Mouse (Mus musculus) heart, embryonic 13.5 days (tissue): ENCODE measurements at regions not wholly inside any gene's neighbourhood (a gene's known extent, or its start where the extent isn't known, plus 50 kb on each side); places are given as distances from the start of the nearest gene placed in this dataset.

Experiments
- ATAC-seq: fragments of 200-750 bp; cut with Nextera tagmentation; 2 replicates; pipeline ENCODE4 v1.8.0; 2017; ENCODE audit warnings: moderate TSS enrichment; ENCODE audit not compliant: insufficient number of reproducible peaks, low FRiP score, low TSS enrichment; ENCODE audit errors: extremely low read depth
- H3K27ac ChIP-seq: fragments of 300-500 bp; sonication (generic); replicated peaks from 2 replicates; pipeline ENCODE4 v1.5.1; 2015; ENCODE audit warnings: moderate library complexity, mild to moderate bottlenecking, inconsistent platforms
- H3K27me3 ChIP-seq: fragments of 300-500 bp; sonication (generic); replicated peaks from 2 replicates; pipeline ENCODE4 v1.6.1; 2015; ENCODE audit warnings: mild to moderate bottlenecking, inconsistent platforms
- H3K36me3 ChIP-seq: fragments of 300-500 bp; sonication (generic); 2 replicates; pipeline ENCODE4 v1.6.1; 2015; ENCODE audit warnings: mild to moderate bottlenecking, inconsistent platforms
- H3K4me1 ChIP-seq: fragments of 300-500 bp; sonication (generic); 2 replicates; pipeline ENCODE4 v1.6.1; 2015; ENCODE audit warnings: inconsistent platforms
- H3K4me2 ChIP-seq: fragments of 300-500 bp; sonication (generic); 2 replicates; pipeline ENCODE4 v1.6.1; 2015; ENCODE audit warnings: inconsistent platforms, mild to moderate bottlenecking, moderate library complexity
- H3K4me3 ChIP-seq: fragments of 300-500 bp; sonication (generic); 2 replicates; pipeline ENCODE4 v1.5.1; 2015; ENCODE audit warnings: moderate library complexity, mild to moderate bottlenecking, inconsistent platforms
- H3K9ac ChIP-seq: fragments of 300-500 bp; sonication (generic); 2 replicates; pipeline ENCODE4 v1.6.1; 2015; ENCODE audit warnings: inconsistent platforms, mild to moderate bottlenecking, moderate library complexity
- H3K9me3 ChIP-seq: fragments of 300-500 bp; sonication (generic); 2 replicates; pipeline ENCODE4 v1.6.1; 2016; ENCODE audit warnings: inconsistent platforms
- WGBS: fragments of 180-500 bp; shearing (Covaris S2); methylation state at CpG from one replicate; pipeline ENCODE4 v1.1.7; 2015; ENCODE audit warnings: mixed read lengths; 5-methylcytosine and 5-hydroxymethylcytosine counted together

DNA sequence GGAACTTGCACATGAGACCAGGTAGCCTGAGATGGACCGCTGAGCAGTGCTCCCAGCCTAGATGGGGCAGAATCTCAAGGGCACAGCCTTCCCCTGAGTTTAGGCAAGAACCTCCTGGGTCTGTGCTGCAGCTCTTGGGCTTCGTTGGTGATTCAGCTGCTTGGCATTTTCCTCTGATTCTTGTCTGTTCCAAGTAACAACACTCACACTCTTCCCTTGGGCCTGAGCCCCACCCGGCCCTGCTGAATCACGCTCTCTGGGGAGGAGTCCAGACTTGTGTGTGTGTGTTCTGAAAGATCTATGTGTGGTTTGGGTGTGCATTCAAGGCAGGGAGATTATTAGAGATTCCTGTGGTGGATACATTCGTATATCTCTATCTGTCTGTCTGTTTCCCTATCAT lies 517.4 kb upstream of the Tbx3 start:
- no peak overlapping the region for H3K27ac ChIP-seq
- H3K36me3 ChIP-seq, result no peaks in the 10 kb centered on the region
- no peaks in the 10 kb centered on the region for H3K4me1 ChIP-seq
- H3K9ac ChIP-seq, result no peak overlapping the region
- 86% methylated on average over 5 of the region's 5 CpGs for WGBS
- no peak overlapping the region for H3K4me3 ChIP-seq
- H3K4me2 ChIP-seq, result no peak overlapping the region
- no peaks in the 10 kb centered on the region for H3K27me3 ChIP-seq
- ATAC-seq, result no peak
- H3K9me3 ChIP-seq, result peaks cover 11% of the 10 kb centered on the region; the same call in 1 of the 2 replicates

DNA sequence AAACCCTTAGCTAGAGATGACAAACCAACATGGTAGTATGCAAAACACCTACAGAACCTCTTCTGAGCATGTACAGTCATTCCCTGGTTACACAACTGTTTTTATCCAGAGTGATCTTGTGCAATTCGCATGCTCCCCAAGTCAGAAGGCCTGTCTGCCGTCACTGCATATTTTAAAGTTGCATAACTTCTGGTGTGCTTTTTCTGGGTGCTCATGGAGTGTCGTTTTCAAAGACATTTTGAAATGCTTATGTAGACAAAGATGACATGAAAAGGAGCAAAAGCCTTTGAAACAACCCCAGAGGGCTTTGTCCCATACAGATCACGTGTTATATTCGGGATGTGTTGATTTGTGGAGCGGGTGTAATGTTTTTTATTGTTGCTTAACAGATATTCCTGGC lies 513.8 kb upstream of the Tbx3 start:
- Histone ChIP-seq H3K4me1 (no peaks in the 10 kb centered on the region), H3K27ac (no peak overlapping the region), H3K36me3 (no peaks in the 10 kb centered on the region), H3K4me2 (no peak overlapping the region), H3K9ac (no peak overlapping the region), H3K9me3 (peaks cover 11% of the 10 kb centered on the region; the same call in 1 of the 2 replicates), H3K27me3 (no peaks in the 10 kb centered on the region), H3K4me3 (no peak overlapping the region)
- WGBS, result 81% methylated on average over 6 of the region's 6 CpGs
- no peak for ATAC-seq

DNA sequence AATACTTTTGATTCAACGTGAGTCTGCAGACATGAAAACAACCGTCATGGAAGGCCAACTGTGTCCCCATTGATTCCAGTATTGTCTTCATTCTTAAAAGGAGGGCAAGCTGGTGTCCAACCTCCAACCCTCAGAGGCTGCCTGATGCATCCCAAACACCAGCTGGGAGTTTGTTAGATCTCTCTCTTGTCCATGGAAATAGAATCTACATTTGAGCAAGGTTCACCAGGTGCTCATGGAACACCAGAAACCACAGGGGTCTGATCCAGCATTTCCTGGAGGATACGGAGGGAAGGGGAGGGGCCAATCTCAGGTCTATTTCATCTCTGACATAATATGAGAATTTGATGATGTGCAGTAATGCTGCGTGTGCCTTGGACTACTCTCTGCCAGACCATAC lies 512.3 kb upstream of the Tbx3 start:
- WGBS, result 81% methylated on average over 4 of the region's 4 CpGs
- no peak overlapping the region for H3K4me3 ChIP-seq
- no peak overlapping the region for H3K9ac ChIP-seq
- no peaks in the 10 kb centered on the region for H3K27me3 ChIP-seq
- no peaks in the 10 kb centered on the region for H3K36me3 ChIP-seq
- no peak for ATAC-seq
- no peak overlapping the region for H3K27ac ChIP-seq
- H3K4me2 ChIP-seq, result no peak overlapping the region
- peaks cover 11% of the 10 kb centered on the region; the same call in 1 of the 2 replicates for H3K9me3 ChIP-seq
- no peaks in the 10 kb centered on the region for H3K4me1 ChIP-seq

DNA sequence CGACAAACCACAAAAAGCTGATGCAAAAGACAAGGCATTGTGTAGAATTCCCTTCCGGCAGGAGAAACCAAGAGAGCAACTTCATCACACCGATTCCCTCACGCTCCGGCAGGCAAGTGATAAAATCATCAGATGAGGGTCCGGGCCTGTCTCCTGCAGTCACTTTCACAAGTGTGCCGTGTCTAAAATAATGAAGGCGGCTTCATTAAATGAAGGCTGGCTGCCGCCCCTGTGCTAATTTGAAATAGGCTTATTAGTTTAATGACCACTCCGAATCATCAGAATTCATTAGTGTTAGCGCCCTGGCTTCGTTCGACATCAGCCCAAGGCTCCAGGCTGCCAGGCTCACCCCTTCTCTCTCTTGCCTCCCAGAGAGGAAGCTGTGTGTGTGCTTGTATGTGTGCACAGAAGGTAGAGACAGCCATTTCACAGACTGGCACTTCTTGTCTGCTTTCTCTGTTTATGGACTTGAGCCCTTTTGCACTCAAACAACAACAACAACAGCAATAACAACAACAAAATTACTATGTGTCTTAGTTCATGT lies 508.3 kb upstream of the Tbx3 start:
- WGBS, result 86% methylated on average over 13 of the region's 13 CpGs
- Histone ChIP-seq H3K4me1 (no peaks in the 10 kb centered on the region), H3K27ac (no peak overlapping the region), H3K36me3 (no peaks in the 10 kb centered on the region), H3K9ac (no peak overlapping the region), H3K4me3 (no peak overlapping the region), H3K9me3 (no peaks in the 10 kb centered on the region), H3K27me3 (no peaks in the 10 kb centered on the region), H3K4me2 (no peak overlapping the region)
- no peak for ATAC-seq

DNA sequence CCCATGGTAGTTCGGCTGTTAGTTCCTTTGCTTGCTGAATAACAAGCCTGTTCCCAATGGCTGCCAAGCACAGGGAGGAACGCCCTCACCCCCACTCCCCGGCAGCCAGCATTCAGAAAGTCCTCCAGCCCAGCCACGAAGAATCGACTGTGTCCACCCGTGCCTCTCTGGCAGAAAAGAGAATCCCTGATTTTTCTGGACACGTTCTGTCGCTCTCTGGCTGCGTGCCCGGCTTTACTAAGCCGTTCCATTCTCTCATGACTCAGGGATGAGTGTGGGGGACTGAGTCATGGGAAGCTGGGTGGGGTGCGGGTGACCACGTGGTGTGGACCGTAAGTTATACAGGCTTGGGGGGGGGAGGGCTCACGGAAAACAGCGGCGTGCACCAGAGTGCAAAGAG lies 502.8 kb upstream of the Tbx3 start:
- Histone ChIP-seq H3K9ac (no peak overlapping the region), H3K27me3 (no peaks in the 10 kb centered on the region), H3K4me3 (no peak overlapping the region), H3K4me2 (no peak overlapping the region; the same call in 1 of the 2 replicates), H3K36me3 (no peaks in the 10 kb centered on the region), H3K4me1 (0 out of 2 replicates have a peak, but pooled peaks cover 3% of the 10 kb centered on the region), H3K27ac (no peak overlapping the region), H3K9me3 (no peaks in the 10 kb centered on the region)
- no peak for ATAC-seq
- WGBS, result 65% methylated on average over 17 of the region's 17 CpGs

DNA sequence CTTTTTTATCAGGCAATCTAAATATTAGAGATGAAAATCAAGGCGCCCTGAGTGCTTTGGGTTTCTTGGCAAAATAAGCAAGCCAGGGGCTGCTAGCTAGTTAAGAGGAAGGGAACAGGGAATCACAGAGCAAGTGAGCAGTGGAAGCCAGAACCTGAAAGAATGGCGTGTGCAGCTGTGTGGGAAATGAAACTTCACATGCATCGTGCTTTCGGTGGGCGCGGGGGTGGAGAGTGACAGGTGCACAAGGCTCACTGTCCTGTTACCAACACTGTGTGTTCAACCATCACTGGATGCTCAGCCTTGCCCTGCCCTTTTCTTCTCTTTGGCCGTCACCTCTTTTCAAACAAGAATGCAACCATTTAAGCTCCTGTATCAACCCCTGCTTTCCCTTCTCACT lies 501.2 kb upstream of the Tbx3 start:
- H3K9ac ChIP-seq, result no peak overlapping the region
- no peaks in the 10 kb centered on the region for H3K9me3 ChIP-seq
- H3K4me3 ChIP-seq, result no peak overlapping the region
- H3K36me3 ChIP-seq, result no peaks in the 10 kb centered on the region
- H3K4me2 ChIP-seq, result no peak overlapping the region
- ATAC-seq, result no peak
- no peak overlapping the region for H3K27ac ChIP-seq
- H3K4me1 ChIP-seq, result 0 out of 2 replicates have a peak, but pooled peaks cover 3% of the 10 kb centered on the region
- no peaks in the 10 kb centered on the region for H3K27me3 ChIP-seq
- WGBS, result 79% methylated on average over 7 of the region's 7 CpGs

DNA sequence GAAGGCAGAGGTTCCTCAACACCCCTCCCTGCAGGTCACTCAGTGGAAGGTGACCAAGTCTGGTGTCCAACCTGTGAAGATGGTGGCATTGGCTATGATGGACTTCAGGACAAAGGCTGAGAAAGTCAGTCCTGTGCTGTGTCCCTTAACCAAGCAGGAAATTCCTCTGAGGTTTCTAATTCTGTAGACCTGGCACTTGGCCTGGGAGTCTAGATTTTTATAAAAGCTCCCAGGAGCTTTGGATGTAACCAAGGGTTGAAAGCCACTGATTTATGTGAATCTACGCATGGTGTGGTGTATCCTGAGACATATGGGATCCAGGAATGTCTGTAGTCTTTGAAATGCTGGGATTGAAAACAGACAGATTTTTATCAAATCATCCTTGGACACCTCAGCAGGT lies 498.8 kb upstream of the Tbx3 start:
- Histone ChIP-seq H3K4me2 (no peak overlapping the region), H3K27me3 (no peaks in the 10 kb centered on the region), H3K9ac (no peak overlapping the region), H3K27ac (no peak overlapping the region), H3K36me3 (no peaks in the 10 kb centered on the region), H3K9me3 (no peaks in the 10 kb centered on the region), H3K4me1 (0 out of 2 replicates have a peak, but pooled peaks cover 3% of the 10 kb centered on the region), H3K4me3 (no peak overlapping the region)
- WGBS, result 75% methylated on average over 1 of the region's 1 CpGs
- no peak for ATAC-seq

DNA sequence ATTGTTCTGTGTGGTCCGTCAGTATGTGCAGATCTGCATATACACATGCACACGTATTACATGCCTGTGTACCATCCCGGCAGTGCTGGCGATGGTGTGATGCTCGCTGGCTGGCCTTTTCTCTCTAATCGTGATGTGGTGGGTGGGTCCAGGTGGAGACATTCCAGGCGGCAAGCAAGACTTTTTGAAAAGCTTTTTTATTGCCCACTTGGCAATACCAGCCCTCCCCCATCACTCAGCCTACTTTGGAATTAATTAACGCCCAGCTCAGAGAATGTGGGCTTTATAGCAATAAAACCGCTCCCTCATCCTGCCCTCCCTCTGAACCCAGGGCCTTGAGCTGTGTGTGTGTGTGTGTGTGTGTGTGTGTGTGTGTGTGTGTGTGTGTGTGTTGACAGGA lies 491.7 kb upstream of the Tbx3 start:
- ATAC-seq, result no peak
- Histone ChIP-seq H3K36me3 (no peaks in the 10 kb centered on the region), H3K27me3 (no peaks in the 10 kb centered on the region), H3K4me3 (no peak overlapping the region), H3K9me3 (no peaks in the 10 kb centered on the region), H3K4me1 (no peaks in the 10 kb centered on the region), H3K4me2 (no peak overlapping the region), H3K9ac (no peak overlapping the region), H3K27ac (no peak overlapping the region)
- WGBS, result 71% methylated on average over 9 of the region's 9 CpGs

DNA sequence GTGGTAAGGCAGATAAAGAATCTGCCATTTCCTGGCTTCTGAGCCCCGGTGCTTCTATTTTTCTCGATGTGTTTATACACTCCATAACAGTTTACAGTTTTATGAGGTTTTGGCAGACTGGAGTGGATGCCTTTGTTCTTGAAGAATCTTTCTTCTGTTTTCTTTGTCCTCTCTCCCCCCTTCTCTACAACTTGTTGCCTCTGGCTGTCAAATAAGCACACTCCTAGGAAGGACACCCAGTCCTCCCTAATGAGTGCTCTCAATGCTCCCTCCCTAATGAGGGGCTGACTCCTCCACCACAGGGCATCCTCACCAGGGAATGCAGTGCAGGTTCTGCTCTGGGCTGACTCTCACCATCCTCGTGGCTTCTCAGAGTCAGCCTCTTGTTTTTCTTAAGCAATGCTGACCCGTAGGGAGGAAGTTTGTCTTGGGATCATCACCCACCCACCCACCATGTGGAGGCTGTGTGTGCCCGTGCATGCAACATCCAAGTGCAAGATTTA lies 486.9 kb upstream of the Tbx3 start:
- WGBS, result 37% methylated on average over 5 of the region's 5 CpGs
- Histone ChIP-seq H3K36me3 (no peaks in the 10 kb centered on the region), H3K4me1 (no peaks in the 10 kb centered on the region), H3K27ac (no peak overlapping the region), H3K9me3 (no peaks in the 10 kb centered on the region), H3K4me2 (no peak overlapping the region), H3K4me3 (no peak overlapping the region), H3K27me3 (no peaks in the 10 kb centered on the region), H3K9ac (no peak overlapping the region)
- ATAC-seq, result no peak

DNA sequence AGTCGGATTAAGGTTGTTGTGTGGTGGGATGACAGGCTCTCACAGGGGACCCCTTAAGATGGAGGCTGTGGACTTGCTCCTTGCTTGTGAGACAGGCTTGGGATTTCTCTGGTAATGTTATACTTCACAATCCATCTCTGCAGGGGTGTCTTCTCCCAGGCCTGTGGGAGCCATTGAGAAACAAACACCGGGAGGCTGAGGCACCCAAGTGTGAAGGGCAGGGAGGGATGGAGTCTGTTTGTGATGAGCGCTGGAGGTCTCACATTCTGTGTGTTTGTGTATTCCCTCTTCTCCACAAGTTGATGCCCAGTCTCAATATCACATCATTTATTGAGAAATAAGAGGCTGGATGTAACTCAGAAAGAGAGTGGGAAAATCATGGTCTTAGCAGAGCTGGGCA lies 483.9 kb upstream of the Tbx3 start:
- H3K9ac ChIP-seq, result no peak overlapping the region
- 57% methylated on average over 3 of the region's 3 CpGs for WGBS

DNA sequence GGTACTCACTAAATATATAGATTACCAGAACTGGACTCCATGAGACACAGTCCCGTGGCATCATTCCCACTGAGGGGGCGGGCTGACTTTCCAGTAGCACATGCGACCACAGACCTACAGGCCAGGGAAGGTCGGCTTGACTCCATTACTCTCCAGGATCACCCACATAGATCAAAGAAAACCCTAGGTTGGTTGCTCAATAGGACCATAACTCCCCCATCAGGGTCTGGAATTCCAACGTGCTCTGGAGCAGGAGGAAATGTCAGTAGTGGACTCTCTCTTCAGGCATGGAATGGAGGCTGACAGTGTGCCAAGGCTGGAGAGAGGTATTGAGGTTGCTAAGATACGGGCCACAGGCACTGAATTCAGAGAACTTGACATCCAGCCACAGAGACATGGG lies 482.0 kb upstream of the Tbx3 start:
- 58% methylated on average over 6 of the region's 6 CpGs for WGBS
- H3K4me2 ChIP-seq, result no peak overlapping the region
- no peak overlapping the region for H3K4me3 ChIP-seq
- H3K36me3 ChIP-seq, result no peaks in the 10 kb centered on the region
- H3K9me3 ChIP-seq, result no peaks in the 10 kb centered on the region
- H3K4me1 ChIP-seq, result no peaks in the 10 kb centered on the region
- no peaks in the 10 kb centered on the region for H3K27me3 ChIP-seq
- no peak for ATAC-seq
- H3K9ac ChIP-seq, result no peak overlapping the region
- H3K27ac ChIP-seq, result no peak overlapping the region

More for the DNA sequence above, 483.9 kb upstream of the Tbx3 start:
- Histone ChIP-seq H3K27me3 (no peaks in the 10 kb centered on the region), H3K27ac (no peak overlapping the region), H3K4me2 (no peak overlapping the region), H3K36me3 (no peaks in the 10 kb centered on the region), H3K9me3 (no peaks in the 10 kb centered on the region), H3K4me3 (no peak overlapping the region), H3K4me1 (no peaks in the 10 kb centered on the region)
- no peak for ATAC-seq
